Mouse (Mus musculus) lung, postnatal 4 days (tissue): Measurements from ENCODE around the gene Rad51c.
"Not testable (repeated sequence)": the region's sequence is repeated elsewhere in the genome, so short reads cannot be mapped to it uniquely, and the experiment has no call there.

Experiments
- DNase-seq, 2 experiments: peaks; one replicate each; pipeline ENCODE4 v3.0.0; 2021

Rad51c gene

DNA sequence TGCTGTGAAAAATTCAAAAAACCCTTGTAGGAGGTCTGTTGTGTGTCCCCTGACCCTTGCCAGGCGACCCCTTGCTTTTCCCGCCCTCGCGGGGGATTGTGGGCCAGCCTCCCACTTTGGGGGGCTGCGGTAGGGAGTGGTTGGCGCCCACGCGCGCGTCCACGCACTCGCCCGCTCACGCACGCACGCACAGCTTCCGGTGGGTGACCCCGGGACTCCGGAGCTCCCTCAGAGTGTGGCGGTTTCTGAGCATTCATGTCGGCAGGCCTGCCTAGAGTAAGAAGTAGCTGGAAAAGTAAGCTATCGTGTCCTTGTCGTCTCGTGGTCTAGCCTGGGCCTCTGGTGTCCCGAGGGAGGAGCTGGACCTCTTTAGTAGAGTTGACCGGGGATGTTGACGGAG lies at the start of gene Rad51c, which contains the start of gene Tex14:
Rad51c (minus strand) TSS at position 79 of the 400 bp plus-strand sequence.
Tex14 (plus strand) TSS at position 190 of the 400 bp plus-strand sequence.
- peak in 1 of 2 experiments; percentile 35 for DNase-seq

- DNase-seq, result no peak
These were observed 49.4 kb upstream of the Rad51c start for GRCm38 (mm10) chr11:87454035-87454690.

- peak in 1 of 2 experiments; percentile 37 for DNase-seq
These were observed 48.7 kb upstream of the Rad51c start for GRCm38 (mm10) chr11:87453216-87454034.

- DNase-seq, result not testable (repeated sequence)
These were observed 48.0 kb upstream of the Rad51c start for GRCm38 (mm10) chr11:87452779-87453178.

DNA sequence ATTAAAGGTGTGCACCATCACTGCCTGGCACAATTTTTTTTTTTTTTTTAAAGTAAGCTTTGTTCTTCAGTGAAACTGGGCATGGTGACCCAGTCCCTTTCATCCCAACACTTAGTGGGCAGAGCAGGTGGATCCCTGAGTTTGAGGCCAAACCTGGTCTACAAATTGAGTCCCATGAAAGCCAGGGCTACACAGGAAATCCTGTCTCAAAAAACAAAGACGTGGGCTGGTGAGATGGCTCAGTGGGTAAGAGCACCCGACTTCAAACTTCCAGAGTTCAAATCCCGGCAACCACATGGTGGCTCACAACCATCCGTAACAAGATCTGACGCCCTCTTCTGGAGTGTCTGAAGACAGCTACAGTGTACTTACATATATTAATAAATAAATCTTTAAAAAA lies 45.1 kb upstream of the Rad51c start:
- not testable (repeated sequence) for DNase-seq

- DNase-seq, result no peak
These were observed 44.4 kb upstream of the Rad51c start for GRCm38 (mm10) chr11:87449200-87449547.

DNA sequence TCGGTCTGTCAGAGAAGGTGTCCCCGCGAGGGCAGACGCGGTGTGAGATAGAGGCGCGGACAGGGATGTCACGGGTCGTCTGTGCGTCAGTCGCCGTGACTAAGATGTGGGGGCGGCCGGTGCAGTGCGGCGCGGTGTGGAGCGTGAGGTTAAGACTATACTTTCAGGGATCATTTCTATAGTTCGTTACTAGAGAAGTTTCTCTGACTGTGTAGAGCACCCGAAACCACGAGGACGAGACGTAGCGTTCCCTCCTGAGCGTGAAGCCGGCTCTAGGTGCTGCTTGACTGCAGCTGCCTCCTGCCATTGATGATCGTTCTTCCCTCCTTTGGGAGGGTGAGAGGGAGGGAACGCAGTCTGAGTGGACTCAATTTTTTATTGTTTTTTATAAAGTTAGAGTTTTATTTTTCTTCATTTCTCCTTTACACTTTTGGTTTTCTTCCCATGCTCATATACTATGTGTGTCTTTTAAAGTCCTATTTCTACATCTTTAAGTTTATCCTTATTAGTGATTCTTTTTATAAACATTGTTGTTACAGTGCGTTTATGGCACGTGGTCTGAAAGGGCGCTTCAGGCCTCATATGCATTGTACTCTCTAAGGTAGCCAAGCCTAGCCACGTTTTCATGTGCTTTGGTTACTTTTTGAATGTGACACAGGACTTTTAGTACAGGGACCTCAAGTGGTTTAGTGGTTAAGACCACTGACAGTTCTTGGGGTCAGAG lies 43.9 kb upstream of the Rad51c start:
- peak; percentile 44 to 57 for DNase-seq

GRCm38 (mm10) chr11:87448081-87448475 lies 43.3 kb upstream of the Rad51c start:
- DNase-seq, result peak; percentile 97 to 98

DNA sequence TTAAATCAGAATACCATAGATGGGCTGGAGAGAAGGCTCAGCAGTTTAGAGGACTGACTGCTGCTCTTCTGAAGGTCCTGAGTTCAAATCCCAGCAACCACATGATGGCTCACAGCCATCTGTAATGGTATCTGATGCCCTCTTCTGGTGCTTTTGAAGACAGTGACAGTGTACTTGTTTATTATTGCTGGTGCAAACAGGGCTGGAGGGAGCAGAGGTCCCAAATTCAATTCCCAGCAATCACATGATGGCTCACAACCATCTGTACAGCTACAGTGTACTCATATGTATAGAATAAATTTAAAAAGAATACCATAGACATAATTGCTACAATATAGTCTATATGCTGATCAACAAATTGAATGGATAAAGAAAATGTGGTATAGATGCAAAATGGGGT lies 42.7 kb upstream of the Rad51c start:
- no peak for DNase-seq

GRCm38 (mm10) chr11:87446159-87446558 lies 41.4 kb upstream of the Rad51c start:
- DNase-seq, result no peak

- DNase-seq, result not testable (repeated sequence)
These were observed 40.8 kb upstream of the Rad51c start for GRCm38 (mm10) chr11:87445593-87445992.

GRCm38 (mm10) chr11:87444735-87445428 lies 40.1 kb upstream of the Rad51c start:
- DNase-seq, result no peak

- DNase-seq, result not testable (repeated sequence)
These were observed 39.3 kb upstream of the Rad51c start for GRCm38 (mm10) chr11:87444056-87444455.

- peak; percentile 71 to 75 for DNase-seq
These were observed 38.7 kb upstream of the Rad51c start for GRCm38 (mm10) chr11:87443373-87443883.

GRCm38 (mm10) chr11:87442643-87443372 lies 38.1 kb upstream of the Rad51c start:
- DNase-seq, result peak; percentile 86 to 91

- DNase-seq, result no peak
These were observed 35.2 kb upstream of the Rad51c start for GRCm38 (mm10) chr11:87439796-87440420.

DNA sequence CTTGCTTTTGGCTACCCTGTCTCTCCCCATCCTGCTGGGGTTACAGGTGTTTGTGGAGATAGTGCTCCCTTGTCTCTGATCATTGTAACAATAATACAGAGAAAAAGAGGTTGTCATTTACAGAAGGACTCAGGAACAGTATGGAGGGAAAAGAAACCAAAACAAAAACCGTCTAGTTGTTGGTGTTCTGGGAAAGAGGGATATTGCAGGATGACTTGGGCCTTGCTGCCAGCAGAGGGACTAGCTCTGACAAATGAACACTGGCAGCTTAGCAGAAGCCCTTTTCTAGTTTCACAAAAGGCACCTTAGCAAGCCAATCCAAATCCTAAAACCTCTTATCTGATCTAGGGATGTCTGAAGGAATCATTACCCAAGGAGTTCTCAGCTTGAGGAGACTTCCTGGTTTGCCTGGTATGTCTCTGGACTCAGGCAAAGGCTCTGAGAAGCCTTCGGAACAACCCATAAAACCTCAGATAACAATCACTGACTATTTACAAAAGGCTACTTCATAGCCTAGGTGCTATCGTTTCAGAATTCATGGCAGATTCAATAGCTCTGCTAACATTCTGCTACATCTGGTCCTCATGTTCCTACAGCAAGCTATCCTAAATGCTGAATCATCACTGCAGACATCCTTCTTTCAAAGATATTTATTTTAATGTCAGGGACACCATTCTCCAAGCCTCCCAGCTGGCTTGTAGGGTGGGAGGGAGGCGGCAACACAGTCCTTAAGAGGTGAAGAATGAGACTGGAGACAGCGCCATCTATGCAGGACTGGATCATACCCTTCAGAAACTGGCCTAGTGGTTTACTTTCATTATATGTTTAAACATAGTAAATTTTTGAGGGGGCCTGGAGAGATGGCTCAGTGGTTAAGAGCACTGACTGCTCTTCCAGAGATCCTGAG lies 31.8 kb upstream of the Rad51c start:
- DNase-seq, result no peak

DNA sequence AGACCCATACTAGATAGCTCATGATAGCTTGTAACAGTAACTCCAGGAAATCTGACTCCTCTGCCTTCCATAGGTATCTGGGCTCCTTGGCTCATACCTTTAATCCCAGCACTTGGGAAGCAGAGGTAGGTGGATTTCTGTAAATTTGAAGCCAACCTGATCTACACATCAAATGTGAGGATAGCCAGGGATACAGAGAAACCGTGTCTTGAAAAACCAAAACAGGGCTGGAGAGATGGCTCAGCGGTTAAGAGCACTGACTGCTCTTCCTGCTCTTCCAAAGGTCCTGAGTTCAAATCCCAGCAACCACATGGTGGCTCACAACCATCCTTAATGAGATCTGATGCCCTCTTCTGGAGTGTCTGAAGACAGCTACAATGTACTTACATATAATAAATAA lies 30.4 kb upstream of the Rad51c start:
- not testable (repeated sequence) for DNase-seq

- DNase-seq, result no peak
These were observed 28.3 kb upstream of the Rad51c start for GRCm38 (mm10) chr11:87432933-87433669.
